Mouse (Mus musculus): ENCODE measurements at regions not wholly inside any gene's neighbourhood (a gene's known extent, or its start where the extent isn't known, plus 50 kb on each side); places are given as distances from the start of the nearest gene placed in this dataset.
A peak's percentile ranks its signal among the peaks of the same experiment; 100 is the strongest.

DNA sequence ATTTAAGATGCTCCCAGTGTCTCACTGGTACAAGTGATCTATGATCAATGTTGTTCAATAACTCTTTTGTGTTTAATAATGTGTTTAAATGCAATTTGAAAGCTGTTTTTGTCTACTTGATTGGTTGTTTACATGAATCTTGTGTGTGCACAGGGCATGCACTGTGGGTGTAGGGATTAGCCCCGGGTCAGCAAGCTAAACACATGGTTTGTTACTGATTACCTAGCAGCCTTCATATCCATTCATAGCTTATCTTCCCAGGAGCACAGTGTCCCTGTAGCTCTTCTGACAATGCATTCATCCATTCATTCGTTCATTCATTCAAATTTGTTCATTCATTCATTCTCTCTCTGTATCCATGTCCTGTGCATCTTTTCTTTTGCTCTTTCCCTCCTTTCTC is 108.9 kb upstream of the 1700056E22Rik start:
- Histone ChIP-seq H3K4me3 (ENCODE audit: low read depth, low read length) (no peak overlapping the region), H3K4me1 (ENCODE audit: control insufficient read depth, low read depth, low read length) (no peaks in the 10 kb centered on the region), H3K4me2 (ENCODE audit: low read depth, low read length) (no peak overlapping the region), H3K27me3 (ENCODE audit: control insufficient read depth, insufficient read depth, low read depth, low read length) (no peaks in the 10 kb centered on the region), H3K9ac (ENCODE audit: low read depth, low read length) (no peak overlapping the region), H3K27ac (ENCODE audit: low read length) (no peak overlapping the region), H3K9me3 (replicated peaks; ENCODE audit: control insufficient read depth, low read length) (no peaks in the 10 kb centered on the region), H3K36me3 (ENCODE audit: control insufficient read depth, insufficient read depth) (no peaks in the 10 kb centered on the region)
- WGBS (ENCODE audit: insufficient replicate concordance) = 32% methylated on average over 2 of the region's 2 CpGs
- peak; percentile 62; the same call in 1 of the 2 replicates for ATAC-seq (ENCODE audit: low read depth)

DNA sequence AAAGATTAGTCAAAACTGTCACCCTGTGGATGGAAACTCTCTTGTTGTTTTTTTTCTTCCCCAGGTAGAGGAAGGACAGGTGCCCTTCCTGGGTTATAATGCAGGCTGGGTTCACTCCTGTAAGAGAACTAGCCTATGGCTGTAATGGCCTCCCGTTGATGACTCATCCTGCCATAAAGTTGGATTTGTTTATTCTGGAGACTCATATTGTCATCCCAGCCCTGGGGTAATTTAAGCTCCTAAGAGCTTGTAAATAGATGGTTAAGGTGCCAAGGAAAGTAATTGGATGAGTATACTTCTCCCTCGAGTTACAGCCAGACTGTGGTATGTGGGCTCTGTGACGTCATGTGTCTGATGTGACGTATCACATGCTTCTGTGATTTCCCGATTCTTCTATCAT is 106.4 kb upstream of the 1700056E22Rik start:
- Histone ChIP-seq H3K9me3 (replicated peaks; ENCODE audit: control insufficient read depth, low read length) (no peaks in the 10 kb centered on the region), H3K4me2 (ENCODE audit: low read depth, low read length) (no peak overlapping the region), H3K27me3 (ENCODE audit: control insufficient read depth, insufficient read depth, low read depth, low read length) (no peaks in the 10 kb centered on the region), H3K27ac (ENCODE audit: low read length) (no peak overlapping the region), H3K4me1 (ENCODE audit: control insufficient read depth, low read depth, low read length) (no peaks in the 10 kb centered on the region), H3K4me3 (ENCODE audit: low read depth, low read length) (no peak overlapping the region), H3K36me3 (ENCODE audit: control insufficient read depth, insufficient read depth) (no peaks in the 10 kb centered on the region), H3K9ac (ENCODE audit: low read depth, low read length) (no peak overlapping the region)
- no peak for ATAC-seq (ENCODE audit: low read depth)
- 55% methylated on average over 5 of the region's 5 CpGs for WGBS (ENCODE audit: insufficient replicate concordance)

DNA sequence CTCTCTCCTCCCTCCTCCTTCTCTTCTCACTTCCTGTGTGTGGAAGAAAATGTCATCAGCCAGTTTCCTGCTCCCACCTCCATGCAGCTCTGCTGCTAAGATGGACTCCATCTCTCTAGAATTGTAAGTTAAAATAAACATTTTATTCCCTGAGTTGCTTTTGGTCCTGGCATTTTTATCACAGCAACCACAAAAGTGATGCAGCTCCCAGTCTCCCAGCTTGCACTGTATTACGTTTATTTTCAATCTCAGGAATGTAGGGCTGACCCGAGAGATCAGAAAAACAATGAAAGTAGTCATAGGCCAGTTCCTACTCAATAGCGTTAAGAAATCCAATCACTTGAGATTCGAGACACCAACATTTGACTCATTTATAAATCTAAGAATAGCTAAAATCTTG is 106.0 kb upstream of the 1700056E22Rik start:
- H3K27ac ChIP-seq (ENCODE audit: low read length) = no peak overlapping the region
- no peak overlapping the region for H3K4me2 ChIP-seq (ENCODE audit: low read depth, low read length)
- no peak overlapping the region for H3K9ac ChIP-seq (ENCODE audit: low read depth, low read length)
- WGBS (ENCODE audit: insufficient replicate concordance) = 48% methylated on average over 4 of the region's 4 CpGs
- no peak for ATAC-seq (ENCODE audit: low read depth)
- H3K36me3 ChIP-seq (ENCODE audit: control insufficient read depth, insufficient read depth) = no peaks in the 10 kb centered on the region
- H3K4me3 ChIP-seq (ENCODE audit: low read depth, low read length) = no peak overlapping the region
- no peaks in the 10 kb centered on the region for H3K4me1 ChIP-seq (ENCODE audit: control insufficient read depth, low read depth, low read length)
- no peaks in the 10 kb centered on the region for H3K27me3 ChIP-seq (ENCODE audit: control insufficient read depth, insufficient read depth, low read depth, low read length)
- no peaks in the 10 kb centered on the region for H3K9me3 ChIP-seq (replicated peaks; ENCODE audit: control insufficient read depth, low read length)

DNA sequence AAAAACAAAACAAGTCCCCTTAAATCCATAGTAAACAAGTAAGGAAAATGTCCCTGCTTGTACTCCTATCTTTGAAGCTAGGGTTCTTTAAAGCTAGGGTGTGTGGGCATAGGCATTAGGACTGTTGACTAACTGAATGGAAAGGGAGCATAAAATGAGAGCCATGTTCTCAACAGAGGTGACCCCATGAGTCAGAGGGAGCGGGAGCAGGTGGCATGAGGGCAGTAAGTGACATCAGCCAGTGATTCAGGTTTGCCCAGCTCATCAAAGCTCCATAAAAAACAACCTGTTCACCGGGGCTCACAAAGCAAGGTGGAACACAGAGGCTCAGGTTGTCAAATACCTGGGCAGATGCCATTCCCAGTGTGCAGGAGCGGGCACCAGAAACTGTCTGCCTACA is 104.6 kb upstream of the 1700056E22Rik start:
- H3K27ac ChIP-seq (ENCODE audit: low read length) = no peak overlapping the region
- H3K4me2 ChIP-seq (ENCODE audit: low read depth, low read length) = no peak overlapping the region
- no peaks in the 10 kb centered on the region for H3K9me3 ChIP-seq (replicated peaks; ENCODE audit: control insufficient read depth, low read length)
- no peaks in the 10 kb centered on the region for H3K4me1 ChIP-seq (ENCODE audit: control insufficient read depth, low read depth, low read length)
- 55% methylated on average over 3 of the region's 3 CpGs for WGBS (ENCODE audit: insufficient replicate concordance)
- no peak overlapping the region for H3K4me3 ChIP-seq (ENCODE audit: low read depth, low read length)
- no peak for ATAC-seq (ENCODE audit: low read depth)
- no peaks in the 10 kb centered on the region for H3K27me3 ChIP-seq (ENCODE audit: control insufficient read depth, insufficient read depth, low read depth, low read length)
- no peaks in the 10 kb centered on the region for H3K36me3 ChIP-seq (ENCODE audit: control insufficient read depth, insufficient read depth)
- no peak overlapping the region for H3K9ac ChIP-seq (ENCODE audit: low read depth, low read length)

DNA sequence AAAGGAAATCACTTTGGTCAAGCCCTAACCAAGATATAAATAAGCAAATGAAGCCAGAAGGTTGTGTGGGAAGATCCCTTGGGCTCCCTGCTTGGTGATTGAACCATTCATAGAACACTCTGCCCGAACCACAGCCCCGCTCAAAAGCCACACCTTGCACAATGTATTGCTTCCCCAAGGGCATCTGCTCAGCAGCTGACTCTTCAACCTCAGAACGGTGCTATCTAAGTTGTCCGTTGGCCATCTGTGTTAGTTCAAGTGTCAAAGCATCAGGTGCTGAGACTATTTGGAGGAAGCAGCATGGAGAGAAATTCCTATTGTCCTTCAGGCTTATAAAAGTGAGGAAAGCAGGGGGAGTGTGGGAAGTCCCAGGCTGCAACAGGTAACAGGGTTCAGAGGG is 96.8 kb upstream of the 1700056E22Rik start:
- ATAC-seq (ENCODE audit: low read depth) = no peak
- no peak overlapping the region for H3K27ac ChIP-seq (ENCODE audit: low read length)
- H3K4me2 ChIP-seq (ENCODE audit: low read depth, low read length) = no peak overlapping the region
- no peaks in the 10 kb centered on the region for H3K4me1 ChIP-seq (ENCODE audit: control insufficient read depth, low read depth, low read length)
- WGBS (ENCODE audit: insufficient replicate concordance) = 62% methylated on average over 4 of the region's 4 CpGs
- H3K9me3 ChIP-seq (replicated peaks; ENCODE audit: control insufficient read depth, low read length) = no peaks in the 10 kb centered on the region
- no peaks in the 10 kb centered on the region for H3K27me3 ChIP-seq (ENCODE audit: control insufficient read depth, insufficient read depth, low read depth, low read length)
- no peak overlapping the region for H3K9ac ChIP-seq (ENCODE audit: low read depth, low read length)
- H3K4me3 ChIP-seq (ENCODE audit: low read depth, low read length) = no peak overlapping the region
- H3K36me3 ChIP-seq (ENCODE audit: control insufficient read depth, insufficient read depth) = no peaks in the 10 kb centered on the region

DNA sequence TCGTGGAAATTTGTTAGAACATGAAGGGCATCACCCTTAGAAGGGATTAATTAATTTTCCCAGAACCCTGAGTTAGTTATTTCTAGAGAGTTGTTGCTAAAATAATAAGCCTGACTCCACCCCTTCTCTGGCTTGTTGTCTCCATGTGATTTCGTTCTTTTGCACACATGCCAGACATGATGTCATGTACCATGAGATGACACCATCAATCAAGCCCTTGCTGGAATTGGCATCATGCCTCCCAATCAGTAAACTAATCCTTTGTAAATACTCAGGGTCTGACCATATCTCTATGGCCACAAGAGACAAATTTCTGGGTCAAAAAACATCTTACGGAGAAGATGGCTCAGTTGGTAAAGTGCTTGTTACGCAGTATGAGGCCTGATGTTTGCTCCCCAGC is 93.2 kb upstream of the 1700056E22Rik start:
- H3K9ac ChIP-seq (ENCODE audit: low read depth, low read length) = no peak overlapping the region

DNA sequence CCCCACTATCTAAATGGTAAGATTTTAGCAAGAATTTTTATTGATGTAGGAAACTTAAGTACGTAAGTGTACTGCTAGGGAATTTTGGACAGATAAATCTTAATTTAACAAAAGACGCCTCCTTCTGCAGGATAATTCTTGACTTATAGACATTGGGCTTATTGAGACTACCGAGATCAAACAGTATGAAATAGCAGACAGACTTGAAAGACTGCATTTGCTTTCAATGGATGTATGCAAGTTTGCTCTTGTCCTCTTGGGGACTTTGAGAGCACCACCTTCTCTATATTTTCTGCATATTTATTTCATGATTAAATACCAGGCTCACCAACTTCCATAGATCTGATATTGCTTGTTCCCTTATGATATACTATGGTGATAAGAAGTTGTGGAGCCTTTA is 92.8 kb upstream of the 1700056E22Rik start:
- 62% methylated on average over 3 of the region's 3 CpGs for whole genome bisulfite sequencing (ENCODE audit: insufficient replicate concordance)
- Histone ChIP-seq H3K4me1 (ENCODE audit: control insufficient read depth, low read depth, low read length) (no peaks in the 10 kb centered on the region), H3K27me3 (ENCODE audit: control insufficient read depth, insufficient read depth, low read depth, low read length) (no peaks in the 10 kb centered on the region)

More for the DNA sequence above, 93.2 kb upstream of the 1700056E22Rik start:
- 58% methylated on average over 4 of the region's 4 CpGs for whole genome bisulfite sequencing (ENCODE audit: insufficient replicate concordance)
- no peak for ATAC-seq (ENCODE audit: low read depth)
- no peaks in the 10 kb centered on the region for H3K27me3 ChIP-seq (ENCODE audit: control insufficient read depth, insufficient read depth, low read depth, low read length)
- no peak overlapping the region for H3K27ac ChIP-seq (ENCODE audit: low read length)
- no peak overlapping the region for H3K4me2 ChIP-seq (ENCODE audit: low read depth, low read length)
- H3K4me3 ChIP-seq (ENCODE audit: low read depth, low read length) = no peak overlapping the region
- no peaks in the 10 kb centered on the region for H3K4me1 ChIP-seq (ENCODE audit: control insufficient read depth, low read depth, low read length)
- no peaks in the 10 kb centered on the region for H3K9me3 ChIP-seq (replicated peaks; ENCODE audit: control insufficient read depth, low read length)
- no peaks in the 10 kb centered on the region for H3K36me3 ChIP-seq (ENCODE audit: control insufficient read depth, insufficient read depth)

More for the DNA sequence above, 92.8 kb upstream of the 1700056E22Rik start:
- H3K4me3 ChIP-seq (ENCODE audit: low read depth, low read length) = no peak overlapping the region
- H3K36me3 ChIP-seq (ENCODE audit: control insufficient read depth, insufficient read depth) = no peaks in the 10 kb centered on the region
- H3K27ac ChIP-seq (ENCODE audit: low read length) = no peak overlapping the region
- ATAC-seq (ENCODE audit: low read depth) = no peak
- H3K9me3 ChIP-seq (replicated peaks; ENCODE audit: control insufficient read depth, low read length) = no peaks in the 10 kb centered on the region
- H3K9ac ChIP-seq (ENCODE audit: low read depth, low read length) = no peak overlapping the region
- no peak overlapping the region for H3K4me2 ChIP-seq (ENCODE audit: low read depth, low read length)
